Mouse (Mus musculus) natural killer cell, adult 2 months (primary cell): Measurements from ENCODE around the gene Itga2b.

Source experiments
- DNase-seq, 2 experiments: peaks; one replicate each; pipeline ENCODE4 v3.0.0; 2022; ENCODE audit warnings: low spot score in 2 of 2

Gene Itga2b

GRCm38 (mm10) chr11:102460541-102460940 is 9.4 kb downstream of the Itga2b start:
- no peak for DNase-seq

- DNase-seq = peak; percentile 22 to 42
Measured at GRCm38 (mm10) chr11:102455740-102456396, 14.1 kb downstream of the Itga2b start.

GRCm38 (mm10) chr11:102453131-102453530 is 16.8 kb downstream of the Itga2b start:
- DNase-seq = no peak

- no peak for DNase-seq
Measured at GRCm38 (mm10) chr11:102449043-102450008, 20.6 kb downstream of the Itga2b start.

- no peak for DNase-seq
Measured at GRCm38 (mm10) chr11:102448327-102448726, 21.6 kb downstream of the Itga2b start.

GRCm38 (mm10) chr11:102447497-102447896 is 22.4 kb downstream of the Itga2b start, which contains the start of gene Fam171a2:
Fam171a2 (minus strand) TSS chr11:102447682.
- DNase-seq = peak; percentile 52 to 70

GRCm38 (mm10) chr11:102446581-102447461 is 23.1 kb downstream of the Itga2b start:
- DNase-seq = no peak

- DNase-seq = no peak
Measured at GRCm38 (mm10) chr11:102445891-102446361, 24.0 kb downstream of the Itga2b start.

- no peak for DNase-seq
Measured at GRCm38 (mm10) chr11:102445264-102445890, 24.5 kb downstream of the Itga2b start.

GRCm38 (mm10) chr11:102444781-102445180 is 25.1 kb downstream of the Itga2b start:
- no peak for DNase-seq

- no peak for DNase-seq
Measured at GRCm38 (mm10) chr11:102444321-102444720, 25.6 kb downstream of the Itga2b start.

- no peak for DNase-seq
Measured at GRCm38 (mm10) chr11:102443740-102444139, 26.2 kb downstream of the Itga2b start.

GRCm38 (mm10) chr11:102442089-102442488 is 27.8 kb downstream of the Itga2b start:
- DNase-seq = no peak

GRCm38 (mm10) chr11:102441434-102441833 is 28.5 kb downstream of the Itga2b start:
- DNase-seq = no peak

GRCm38 (mm10) chr11:102440255-102440654 is 29.7 kb downstream of the Itga2b start:
- DNase-seq = no peak

- DNase-seq = no peak
Measured at GRCm38 (mm10) chr11:102439093-102440082, 30.5 kb downstream of the Itga2b start.

GRCm38 (mm10) chr11:102438212-102439092 is 31.5 kb downstream of the Itga2b start:
- peak; percentile 51 to 69 for DNase-seq

GRCm38 (mm10) chr11:102437120-102438061 is 32.5 kb downstream of the Itga2b start:
- no peak for DNase-seq
